Mouse (Mus musculus) kidney, adult 8-10 months (tissue): ENCODE measurements around the gene Epha3.

Experiments used
- DNase-seq, 2 experiments: peaks; one replicate each; pipeline ENCODE4 v3.0.0; 2022

Gene Epha3

GRCm38 (mm10) chr16:63782101-63782500 lies 81.9 kb downstream of the Epha3 start:
- DNase-seq = no peak

GRCm38 (mm10) chr16:63780151-63780550 lies 83.8 kb downstream of the Epha3 start:
- DNase-seq = no peak

GRCm38 (mm10) chr16:63777811-63778210 lies 86.2 kb downstream of the Epha3 start:
- no peak for DNase-seq

GRCm38 (mm10) chr16:63772566-63772965 lies 91.4 kb downstream of the Epha3 start:
- DNase-seq = no peak

GRCm38 (mm10) chr16:63767589-63767988 lies 96.4 kb downstream of the Epha3 start:
- no peak for DNase-seq

- no peak for DNase-seq
Measured at GRCm38 (mm10) chr16:63761177-63761576, 102.8 kb downstream of the Epha3 start.

- no peak for DNase-seq
Measured at GRCm38 (mm10) chr16:63760112-63760511, 103.9 kb downstream of the Epha3 start.

GRCm38 (mm10) chr16:63753052-63753451 lies 110.9 kb downstream of the Epha3 start:
- no peak for DNase-seq

- DNase-seq = no peak
Measured at GRCm38 (mm10) chr16:63747817-63748216, 116.2 kb downstream of the Epha3 start.

GRCm38 (mm10) chr16:63745465-63745864 lies 118.5 kb downstream of the Epha3 start:
- no peak for DNase-seq

- DNase-seq = no peak
Measured at GRCm38 (mm10) chr16:63743208-63743854, 120.6 kb downstream of the Epha3 start.

- no peak for DNase-seq
Measured at GRCm38 (mm10) chr16:63719235-63719634, 144.7 kb downstream of the Epha3 start.

- no peak for DNase-seq
Measured at GRCm38 (mm10) chr16:63717317-63717716, 146.7 kb downstream of the Epha3 start.

- no peak for DNase-seq
Measured at GRCm38 (mm10) chr16:63706912-63707868, 156.8 kb downstream of the Epha3 start.

GRCm38 (mm10) chr16:63689371-63689770 lies 174.6 kb downstream of the Epha3 start:
- DNase-seq = no peak

GRCm38 (mm10) chr16:63684211-63684610 lies 179.8 kb downstream of the Epha3 start:
- DNase-seq = no peak

- no peak for DNase-seq
Measured at GRCm38 (mm10) chr16:63674426-63674825, 189.5 kb downstream of the Epha3 start.

GRCm38 (mm10) chr16:63673236-63673840 lies 190.6 kb downstream of the Epha3 start:
- DNase-seq = no peak

GRCm38 (mm10) chr16:63665897-63666464 lies 198.0 kb downstream of the Epha3 start:
- DNase-seq = no peak

GRCm38 (mm10) chr16:63658302-63658974 lies 205.5 kb downstream of the Epha3 start:
- no peak for DNase-seq

- no peak for DNase-seq
Measured at GRCm38 (mm10) chr16:63657743-63658142, 206.2 kb downstream of the Epha3 start.

GRCm38 (mm10) chr16:63653393-63653918 lies 210.5 kb downstream of the Epha3 start:
- no peak for DNase-seq
